Mouse (Mus musculus) small intestine, adult 2 months (tissue): ENCODE measurements around the gene Shcbp1l.
"Not testable (repeated sequence)": the region's sequence is repeated elsewhere in the genome, so short reads cannot be mapped to it uniquely, and the experiment has no call there.

Experiments
- CTCF ChIP-seq: fragments of 200-500 bp; IDR thresholded peaks from 2 replicates; pipeline ENCODE4 v1.5.1; 2012; ENCODE audit warnings: low read depth, mild to moderate bottlenecking, control low read depth, inconsistent platforms, low read length, moderate library complexity, mixed read lengths; ENCODE audit not compliant: insufficient replicate concordance, insufficient read length; ENCODE audit errors: extremely low read depth
- POLR2A ChIP-seq: fragments of 200-500 bp; IDR thresholded peaks from 2 replicates; pipeline ENCODE4 v1.6.1; 2012; ENCODE audit warnings: low read depth, mild to moderate bottlenecking, control low read depth, inconsistent platforms, low read length, moderate library complexity

DNA sequence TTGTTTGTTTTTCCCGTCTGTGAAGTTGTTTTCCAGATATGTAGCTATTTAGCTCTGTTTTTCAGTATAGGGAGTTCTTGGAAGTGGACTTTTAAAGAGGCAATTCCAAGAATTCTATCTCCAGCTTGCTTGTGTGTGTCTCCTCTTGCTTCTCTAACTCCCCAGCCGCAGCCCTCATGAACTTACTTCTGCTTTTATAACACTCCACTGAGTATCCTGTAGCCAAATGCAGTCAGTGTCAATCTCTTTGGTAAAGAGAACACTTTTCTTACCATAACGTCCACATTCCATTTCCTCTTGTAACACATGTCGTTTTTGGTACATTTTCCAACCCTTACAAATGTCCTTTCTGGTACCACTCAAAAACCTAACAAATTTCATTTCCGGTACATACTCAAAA, 9.2 kb upstream of the Shcbp1l start:
- TF ChIP-seq CTCF, POLR2A: not testable (repeated sequence)
